Mouse (Mus musculus) urinary bladder, postnatal 0 days (tissue): ENCODE data around the gene Imp3. TPM values are rescaled to one million over a fixed set of nuclear protein-coding genes. Genes with fewer than 3 reads are reported as not detected.

Experiments used
- polyA plus RNA-seq: library from polyadenylated mRNA; unstranded; fragments of >200 nt; fragmentation: Nextera tagmentation; extraction: Ambion mirVana; gene quantifications from 2 replicates; pipeline ENCODE4 v1.2.1, GENCODE M21; 2015

Gene Imp3
- 67.5 and 77.8 TPM in 2 replicates for polyA plus RNA-seq

DNA sequence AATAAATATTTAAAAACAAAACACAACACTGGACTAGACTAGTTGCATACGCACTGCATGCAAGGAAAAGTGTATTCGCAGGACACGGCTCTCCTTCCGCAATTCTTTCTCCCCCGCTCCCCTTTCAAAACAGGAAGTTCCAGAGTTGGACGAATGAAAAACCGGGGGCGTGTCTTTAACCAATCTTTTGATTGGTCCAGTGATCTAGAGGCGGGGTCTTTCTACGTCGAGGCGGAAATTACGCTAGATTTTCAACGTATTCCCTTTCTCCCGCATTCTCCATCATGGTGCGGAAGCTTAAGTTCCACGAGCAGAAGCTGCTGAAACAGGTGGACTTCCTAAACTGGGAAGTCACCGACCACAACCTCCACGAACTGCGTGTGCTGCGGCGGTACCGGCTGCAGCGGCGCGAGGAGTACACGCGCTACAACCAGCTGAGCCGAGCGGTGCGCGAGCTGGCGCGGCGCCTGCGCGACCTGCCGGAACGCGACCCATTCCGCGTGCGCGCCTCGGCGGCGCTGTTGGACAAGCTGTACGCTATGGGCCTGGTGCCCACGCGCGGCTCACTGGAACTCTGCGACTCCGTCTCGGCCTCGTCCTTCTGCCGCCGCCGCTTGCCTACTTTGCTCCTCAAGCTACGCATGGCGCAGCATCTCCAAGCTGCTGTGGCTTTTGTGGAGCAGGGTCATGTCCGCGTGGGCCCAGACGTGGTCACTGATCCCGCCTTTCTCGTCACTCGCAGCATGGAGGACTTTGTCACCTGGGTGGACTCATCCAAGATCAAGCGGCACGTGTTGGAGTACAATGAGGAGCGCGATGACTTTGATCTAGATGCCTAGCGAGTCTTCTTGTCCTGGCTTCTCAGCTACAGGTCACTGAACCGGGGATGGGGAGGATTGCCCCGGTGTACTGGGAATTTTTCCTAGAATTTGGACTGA, at the start of gene Imp3:
Gene Imp3, plus strand, starts transcription at position 253 of the 938 bp plus-strand sequence.

DNA sequence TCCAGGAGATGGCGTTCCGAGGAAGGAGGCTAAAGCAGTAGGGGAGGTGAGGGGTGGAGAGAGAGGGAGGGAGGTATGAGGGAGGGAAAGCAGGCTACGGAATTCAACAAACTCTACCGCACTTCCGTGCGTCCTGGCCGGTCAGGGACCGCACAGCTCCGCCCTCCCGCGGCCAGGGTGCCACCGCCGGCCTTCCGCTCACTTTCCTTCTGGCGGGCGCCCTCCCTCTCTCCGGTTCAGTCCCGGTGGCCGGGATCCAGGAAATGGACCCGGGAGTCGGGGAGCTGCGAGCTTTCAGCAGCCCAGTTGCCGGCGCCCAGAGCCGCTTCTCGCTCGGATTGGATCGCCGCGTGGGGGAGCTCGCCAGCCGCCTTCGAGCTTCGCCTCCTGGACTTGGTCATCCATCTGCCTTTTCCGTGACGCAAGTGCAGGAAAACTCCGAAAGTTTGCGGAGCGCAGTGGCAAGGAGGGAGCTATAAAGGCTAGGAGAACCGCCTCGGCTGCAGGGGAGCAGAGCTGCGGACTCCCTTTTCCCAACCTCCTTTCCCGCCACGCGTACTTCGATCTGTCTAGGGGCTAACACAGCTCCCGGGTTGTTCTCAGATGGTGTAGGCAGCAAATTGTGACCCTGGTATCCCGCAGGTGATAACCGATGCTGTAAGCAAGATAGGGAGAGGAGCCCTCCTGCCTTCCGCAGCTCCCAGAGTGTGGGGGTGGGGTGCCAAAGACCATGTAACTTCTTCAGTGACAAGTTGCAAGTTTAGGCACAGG, 9.0 kb upstream of the Imp3 start, which contains the start of gene Snx33:
Gene Snx33, minus strand, starts transcription at position 331 of the 771 bp plus-strand sequence.

DNA sequence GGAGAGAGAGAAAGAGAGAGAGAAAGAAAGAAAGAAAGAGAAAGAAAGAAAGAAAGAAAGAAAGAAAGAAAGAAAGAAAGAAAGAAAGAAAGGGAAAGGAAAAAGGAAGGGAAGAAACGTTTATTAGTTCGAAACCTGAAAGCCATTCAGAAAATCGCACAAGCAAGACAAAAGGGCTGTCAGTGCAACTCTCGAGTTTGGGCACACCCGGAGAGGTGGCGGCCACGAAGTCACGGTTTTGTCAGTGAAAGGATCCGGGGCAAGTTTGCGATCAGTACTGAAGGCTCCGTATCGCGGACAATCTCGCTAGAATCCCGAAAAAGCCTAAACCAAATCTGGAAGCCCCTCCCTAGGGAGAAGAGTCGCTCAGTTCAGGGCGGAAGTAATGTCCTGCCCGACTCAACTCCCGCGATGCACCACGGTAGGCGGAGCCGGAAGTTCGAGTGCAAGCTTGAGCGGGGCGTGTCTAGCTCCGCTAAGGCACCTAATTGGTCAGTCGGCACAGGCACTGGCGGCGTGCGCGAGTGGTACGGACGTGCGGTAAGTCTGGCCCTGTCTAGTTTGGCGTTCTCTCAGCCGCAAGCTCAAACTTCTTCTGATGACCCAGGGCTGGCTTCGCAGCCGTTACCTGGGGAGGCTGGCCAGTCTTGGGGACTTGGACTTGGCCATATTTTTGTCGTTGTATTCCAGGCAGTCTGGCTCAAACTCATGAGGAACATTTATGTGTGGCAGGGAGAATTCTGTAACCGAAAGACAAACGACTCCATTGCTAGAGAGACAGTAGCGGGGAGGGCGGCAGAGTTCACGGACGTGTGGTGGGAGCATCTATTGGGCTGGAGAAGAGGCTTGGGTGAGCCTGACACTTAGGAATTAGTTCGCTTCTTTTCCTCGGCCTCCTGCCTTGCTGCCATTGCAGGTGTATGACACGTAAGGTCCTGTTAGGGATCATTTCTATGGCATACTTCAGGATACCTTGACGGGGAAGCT, 13.4 kb downstream of the Imp3 start, which contains the start of gene Snupn:
Gene Snupn, plus strand, starts transcription at position 465 of the 987 bp plus-strand sequence.

Other genes with a start within 250 kb of the Imp3 start
- 0.44 and 0.83 TPM in 2 replicates for gene Lingo1, start 141.0 kb upstream of the Imp3 start, polyA plus RNA-seq
- 0.56 and 0.63 TPM in 2 replicates for gene Odf3l1, start 72.8 kb upstream of the Imp3 start, polyA plus RNA-seq
- gene Cspg4, start 72.4 kb upstream of the Imp3 start, polyA plus RNA-seq, result 32.4 and 32.6 TPM in 2 replicates
- 7.1 and 7.6 TPM in 2 replicates for gene Snx33, start 9.1 kb upstream of the Imp3 start, polyA plus RNA-seq
- gene Snupn, start 13.4 kb downstream of the Imp3 start, polyA plus RNA-seq, result 13.2 and 13.7 TPM in 2 replicates
- 13.6 and 16.3 TPM in 2 replicates for gene Ptpn9, start 57.4 kb downstream of the Imp3 start, polyA plus RNA-seq
- 11.9 and 12.5 TPM in 2 replicates for gene Sin3a, start 134.6 kb downstream of the Imp3 start, polyA plus RNA-seq
- 47.6 and 47.8 TPM in 2 replicates for gene Man2c1, start 193.2 kb downstream of the Imp3 start, polyA plus RNA-seq
- gene Neil1, start 210.8 kb downstream of the Imp3 start, polyA plus RNA-seq, result 4.5 and 4.9 TPM in 2 replicates
- 74.8 and 80.2 TPM in 2 replicates for gene Commd4, start 220.9 kb downstream of the Imp3 start, polyA plus RNA-seq